Mouse (Mus musculus) layer of hippocampus, adult 9-11 months (tissue): ENCODE data around the gene Nol12.
A peak's percentile ranks its signal among the peaks of the same experiment; 100 is the strongest.

Experiments
- DNase-seq: peaks from one replicate; pipeline ENCODE4 v3.0.0; 2022

Nol12 gene

DNA sequence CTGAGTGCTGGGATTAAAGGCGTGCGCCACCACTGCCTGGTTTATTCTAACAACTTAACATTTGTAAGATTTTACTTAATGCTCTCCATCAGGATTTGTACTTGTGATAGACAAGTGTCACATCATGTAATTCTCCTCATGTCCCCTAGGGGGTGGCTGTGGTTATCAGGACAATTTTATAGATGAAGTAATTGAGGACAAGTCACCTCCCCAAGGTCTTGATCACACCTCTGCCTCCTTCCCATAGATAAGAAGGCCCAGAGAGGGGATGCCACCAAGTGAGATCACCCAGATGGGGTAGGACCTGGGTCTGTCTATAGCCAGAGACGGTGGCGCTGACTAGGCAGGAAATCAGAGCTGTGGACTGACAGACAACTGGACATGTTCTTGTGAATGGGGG lies 21.6 kb downstream of the Nol12 start:
- no peak for DNase-seq

DNA sequence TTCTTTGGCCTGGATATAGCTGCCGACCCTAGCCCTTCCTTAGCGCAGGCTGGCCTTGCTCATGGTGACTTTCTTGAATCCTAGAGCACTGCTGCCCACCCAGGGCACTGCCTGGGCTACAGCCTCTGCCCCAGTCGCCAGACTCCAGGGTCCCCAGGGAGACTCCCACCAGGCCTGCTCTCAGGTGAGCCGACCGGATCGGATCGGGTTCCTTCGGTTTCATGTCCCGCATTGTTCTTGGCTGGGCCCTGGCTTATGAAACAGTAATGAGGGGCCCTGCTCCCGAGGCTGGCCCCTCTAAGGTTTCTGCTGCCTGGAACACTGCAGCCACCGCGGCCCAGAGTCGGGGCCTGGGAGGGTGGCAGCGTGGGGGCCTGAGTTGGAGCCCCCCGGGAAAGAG lies 22.3 kb downstream of the Nol12 start:
- DNase-seq, result no peak

DNA sequence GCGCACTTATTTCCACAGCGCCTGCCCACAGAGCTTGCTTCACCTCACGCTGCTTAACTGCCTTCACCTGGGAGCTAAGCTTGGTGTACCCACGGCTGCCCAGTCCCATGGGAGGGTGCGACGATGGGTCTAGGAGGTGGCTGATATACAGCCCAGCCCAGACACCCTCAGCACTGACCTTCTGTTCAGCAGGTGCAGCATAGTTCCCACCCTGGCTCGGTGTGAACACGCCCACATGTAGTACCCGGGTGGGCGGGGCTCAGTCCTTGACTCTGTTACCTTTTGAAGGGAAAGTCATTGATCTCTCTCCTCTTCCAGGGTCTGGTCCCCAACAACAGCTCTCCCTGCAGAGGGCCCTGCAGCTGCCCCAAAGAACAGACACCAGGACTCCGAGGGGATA lies 24.8 kb downstream of the Nol12 start:
- DNase-seq, result no peak

DNA sequence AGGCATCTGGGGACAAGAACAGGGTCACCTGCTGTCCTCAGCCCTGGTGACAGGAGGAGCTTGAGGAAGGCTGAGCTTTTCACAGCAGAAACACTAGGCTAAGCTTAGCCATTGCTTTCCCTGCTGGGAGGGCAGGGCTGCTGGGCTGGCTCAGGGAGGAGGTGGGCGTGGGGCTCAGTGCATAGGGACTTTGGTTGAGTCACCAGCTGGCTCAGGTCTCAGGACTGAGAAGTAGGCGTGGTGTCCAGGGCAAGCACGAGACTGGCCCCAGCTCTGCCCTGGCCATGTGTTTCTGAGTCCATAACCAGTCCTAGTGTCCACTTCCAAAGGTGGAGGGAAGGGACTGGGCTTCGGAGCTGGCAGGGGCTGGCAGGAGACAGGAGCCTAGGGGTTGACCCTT lies 25.4 kb downstream of the Nol12 start:
- DNase-seq, result no peak

DNA sequence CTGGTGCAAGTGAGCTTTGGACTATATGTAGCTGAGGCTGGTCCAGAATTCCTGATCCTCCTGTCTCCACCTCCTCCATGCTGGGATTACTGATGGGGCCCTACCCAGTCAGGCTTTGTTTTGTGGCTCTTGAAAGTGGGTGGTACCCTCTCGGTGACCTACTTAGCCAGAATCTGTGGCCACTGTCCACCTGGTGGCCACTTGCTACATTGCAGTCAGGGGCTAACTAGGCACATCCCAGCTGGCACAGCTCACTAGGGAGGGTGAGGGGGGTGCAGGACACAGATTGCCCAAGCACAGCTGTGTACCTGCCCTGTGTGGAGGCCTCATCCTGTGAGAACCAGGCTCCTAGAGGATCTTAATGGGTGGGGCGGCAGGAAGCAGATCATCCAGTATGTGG lies 28.2 kb downstream of the Nol12 start:
- DNase-seq, result no peak

DNA sequence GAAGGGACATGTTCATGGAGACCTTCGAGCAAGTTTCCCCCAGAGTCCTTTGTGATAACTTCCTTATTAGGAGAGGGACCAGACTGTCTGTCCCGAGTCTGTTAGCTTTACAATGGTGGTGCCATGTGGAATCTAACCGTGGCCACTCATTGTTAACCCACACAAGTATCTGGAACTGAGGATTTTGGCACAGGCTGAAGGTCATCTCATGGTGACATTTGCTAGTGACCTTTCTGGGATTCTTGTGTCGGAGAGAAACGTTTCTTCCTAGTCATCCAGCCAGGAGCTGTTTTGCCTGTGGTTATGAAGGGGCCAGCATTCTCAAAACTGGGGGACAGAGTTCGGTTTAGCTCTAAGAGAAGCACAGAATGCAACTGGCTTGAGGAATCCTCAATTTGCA lies 36.9 kb downstream of the Nol12 start:
- DNase-seq, result no peak

DNA sequence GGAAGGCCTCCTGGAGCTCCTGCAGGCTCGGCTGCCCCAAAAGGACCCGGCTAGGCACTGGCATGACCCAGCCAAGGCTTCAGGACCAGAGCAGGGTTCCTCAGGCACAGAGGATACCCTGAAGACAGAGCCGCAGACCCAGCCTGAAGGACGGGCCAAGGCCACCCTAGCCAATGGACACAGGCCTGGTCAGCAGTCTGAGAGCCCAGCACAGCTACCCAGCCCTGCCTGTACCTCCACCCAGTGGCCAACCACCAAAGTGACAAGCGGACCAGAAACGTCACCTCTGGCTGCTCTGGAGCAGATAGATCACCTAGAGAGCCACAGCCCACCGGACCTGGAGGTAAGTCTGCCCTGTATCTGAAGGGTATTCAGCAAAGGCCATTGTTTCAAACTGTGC lies 39.2 kb downstream of the Nol12 start:
- DNase-seq, result no peak

DNA sequence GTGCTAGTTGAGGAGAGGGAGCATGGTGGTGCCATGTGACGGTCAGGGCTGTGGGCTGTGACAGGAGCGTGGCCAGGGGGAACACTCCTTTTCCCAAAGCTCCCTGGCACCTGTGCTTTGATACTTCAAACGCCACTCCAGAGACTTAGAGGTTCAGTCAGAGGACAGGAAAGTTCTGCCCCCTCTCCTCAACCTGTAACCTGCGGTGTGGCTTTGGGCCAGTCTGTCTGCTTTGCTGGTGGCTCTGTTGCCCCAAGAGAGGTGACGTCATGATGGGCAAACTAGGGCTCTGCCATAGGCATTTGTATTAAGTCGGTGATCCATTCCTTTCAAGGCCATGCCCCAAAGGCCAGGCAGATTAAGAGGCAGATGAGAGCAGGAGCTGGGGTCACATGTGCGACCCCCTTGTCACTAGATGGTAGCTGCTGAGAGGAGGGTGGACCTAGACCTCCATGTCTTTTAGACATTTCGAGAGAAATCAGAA lies 43.0 kb downstream of the Nol12 start:
- DNase-seq, result no peak

DNA sequence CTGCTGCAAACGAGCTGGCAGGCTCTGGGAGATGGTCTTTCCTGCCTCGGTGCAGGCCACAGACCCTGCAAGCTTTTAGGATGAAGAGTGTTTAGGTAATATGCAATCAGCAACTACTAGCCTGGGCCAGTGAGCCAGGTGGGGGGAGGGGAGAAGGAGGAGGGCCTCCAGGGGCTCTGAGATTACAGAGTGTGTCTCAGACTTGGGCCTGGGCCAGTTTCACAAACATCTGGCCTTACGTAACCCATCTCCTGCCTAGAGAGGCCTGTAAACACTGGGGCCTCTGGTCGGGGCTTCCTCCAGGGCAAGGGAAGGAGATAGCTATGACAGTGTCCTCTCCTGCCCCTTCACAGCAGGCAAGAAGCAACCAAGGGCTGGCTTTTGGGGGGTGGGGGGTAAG lies 44.1 kb downstream of the Nol12 start:
- no peak for DNase-seq

DNA sequence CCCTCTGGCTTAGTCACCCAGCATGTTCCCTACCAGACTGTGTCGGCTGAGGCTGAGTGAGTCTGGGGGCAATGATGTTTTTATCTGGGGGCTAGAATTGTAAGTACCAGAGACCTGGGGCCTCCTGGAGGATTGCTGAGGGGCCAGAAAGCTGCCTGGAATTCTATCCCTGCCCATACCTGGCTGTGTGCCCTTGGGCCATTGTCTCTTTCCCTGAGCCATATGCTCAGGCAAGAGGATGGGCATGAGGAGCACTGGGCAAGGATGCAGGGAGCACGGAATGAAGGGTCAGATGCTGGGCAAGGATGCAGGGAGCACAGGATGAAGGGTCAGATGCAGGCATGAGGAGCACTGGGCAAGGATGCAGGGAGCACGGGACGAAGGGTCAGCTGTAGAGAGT lies 45.4 kb downstream of the Nol12 start:
- no peak for DNase-seq

DNA sequence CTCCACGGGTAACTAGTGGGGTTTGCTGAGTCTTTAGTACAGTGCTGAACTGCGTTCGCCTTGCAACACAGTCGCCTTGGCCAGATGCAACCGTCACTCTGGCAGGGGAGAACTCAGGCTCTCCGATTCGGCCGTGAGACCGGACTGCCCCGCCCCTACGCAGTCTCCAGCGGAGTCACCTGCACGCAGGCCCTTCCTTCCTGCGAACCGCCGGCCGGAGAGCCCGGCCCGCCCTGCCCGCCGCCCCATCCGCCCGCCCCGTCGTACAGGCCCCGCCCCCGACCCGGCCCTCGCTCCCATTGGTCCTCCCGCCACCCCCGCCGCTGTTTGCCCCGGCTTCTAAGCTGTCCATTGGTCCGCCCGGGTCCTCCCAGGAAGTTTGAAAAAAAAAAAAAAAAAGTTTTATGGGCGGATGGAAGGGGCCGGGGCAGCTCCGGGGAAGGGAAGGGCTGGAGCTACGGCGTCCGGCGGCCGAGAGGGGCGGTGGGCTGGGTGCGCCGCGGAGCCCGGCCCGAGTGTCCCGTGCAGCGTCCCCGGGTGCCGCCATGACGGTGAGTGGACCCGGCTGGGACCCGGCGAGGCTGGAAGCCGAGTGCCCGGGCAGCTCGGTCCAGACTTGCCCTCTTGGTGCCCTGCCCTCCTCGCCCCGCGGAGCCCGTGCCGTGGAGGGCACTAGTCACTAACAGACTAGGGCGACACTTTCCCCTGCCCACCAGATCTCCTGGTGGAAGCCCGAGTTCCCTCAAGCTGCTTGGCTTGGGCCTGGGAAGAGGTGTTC lies 48.1 kb downstream of the Nol12 start:
- peak; percentile 71 for DNase-seq

DNA sequence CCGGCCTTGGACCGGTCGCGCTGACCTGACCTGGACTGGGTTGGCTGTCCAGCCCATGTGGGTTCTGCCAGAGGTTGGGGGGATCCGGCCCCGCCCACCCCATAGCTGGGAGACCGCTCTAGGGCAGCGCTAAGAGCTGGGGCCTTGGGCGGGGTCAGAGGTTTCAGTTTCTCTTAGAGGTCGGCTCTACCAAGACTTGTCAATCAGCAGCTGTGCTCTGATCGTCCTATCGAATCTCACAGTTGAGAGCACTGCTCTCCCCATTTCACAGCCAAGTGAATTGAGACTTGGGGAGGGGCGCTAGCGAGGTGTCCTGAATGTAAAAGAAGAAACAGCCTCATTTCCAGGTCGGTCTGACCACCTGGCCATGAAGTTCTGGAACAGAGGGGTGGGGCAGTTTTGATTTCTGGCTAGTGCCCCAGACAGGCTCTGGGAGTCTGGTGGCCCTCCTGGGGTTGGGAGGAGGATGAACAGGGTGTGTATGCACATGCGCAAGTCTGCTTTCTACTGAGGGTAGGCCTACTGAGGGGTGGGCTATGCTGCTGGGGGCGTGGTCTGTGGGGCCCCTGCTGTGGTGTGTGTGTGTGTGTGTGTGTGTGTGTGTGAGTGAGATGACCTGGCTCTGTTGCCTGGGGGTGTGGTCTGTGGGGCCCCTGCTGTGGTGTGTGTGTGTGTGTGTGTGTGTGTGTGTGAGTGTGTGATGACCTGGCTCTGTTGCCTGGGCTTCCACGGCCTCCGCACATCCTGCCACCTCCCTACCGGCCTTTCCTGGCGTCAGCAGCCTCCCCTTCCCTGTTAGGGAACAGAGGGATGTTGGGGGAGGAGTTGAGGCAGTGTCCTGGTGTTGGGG lies 48.9 kb downstream of the Nol12 start:
- DNase-seq, result no peak

DNA sequence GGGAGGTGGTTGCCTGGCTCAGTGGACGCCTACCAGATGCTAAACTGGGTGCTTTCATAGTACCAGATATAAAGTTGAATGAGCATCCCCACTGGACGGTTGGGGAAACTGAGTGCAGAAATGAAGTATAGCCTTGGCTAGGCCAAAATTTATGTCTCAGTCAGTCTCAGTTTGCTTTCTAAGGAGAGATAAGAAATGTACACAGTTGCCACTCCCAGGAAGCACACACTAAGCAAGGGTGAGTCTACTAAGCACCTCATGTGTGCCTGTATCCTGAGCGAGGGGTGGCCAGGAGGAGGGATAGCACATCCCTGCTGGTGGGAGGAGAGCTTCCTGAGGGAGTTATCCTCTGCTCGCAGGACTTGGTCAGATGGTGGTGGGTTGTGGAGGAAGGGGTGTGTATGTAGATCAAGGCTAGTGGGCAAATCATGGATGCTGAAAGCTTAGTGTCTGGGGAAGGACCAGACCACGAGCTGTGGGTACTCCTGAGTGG lies 49.6 kb downstream of the Nol12 start:
- DNase-seq, result no peak

DNA sequence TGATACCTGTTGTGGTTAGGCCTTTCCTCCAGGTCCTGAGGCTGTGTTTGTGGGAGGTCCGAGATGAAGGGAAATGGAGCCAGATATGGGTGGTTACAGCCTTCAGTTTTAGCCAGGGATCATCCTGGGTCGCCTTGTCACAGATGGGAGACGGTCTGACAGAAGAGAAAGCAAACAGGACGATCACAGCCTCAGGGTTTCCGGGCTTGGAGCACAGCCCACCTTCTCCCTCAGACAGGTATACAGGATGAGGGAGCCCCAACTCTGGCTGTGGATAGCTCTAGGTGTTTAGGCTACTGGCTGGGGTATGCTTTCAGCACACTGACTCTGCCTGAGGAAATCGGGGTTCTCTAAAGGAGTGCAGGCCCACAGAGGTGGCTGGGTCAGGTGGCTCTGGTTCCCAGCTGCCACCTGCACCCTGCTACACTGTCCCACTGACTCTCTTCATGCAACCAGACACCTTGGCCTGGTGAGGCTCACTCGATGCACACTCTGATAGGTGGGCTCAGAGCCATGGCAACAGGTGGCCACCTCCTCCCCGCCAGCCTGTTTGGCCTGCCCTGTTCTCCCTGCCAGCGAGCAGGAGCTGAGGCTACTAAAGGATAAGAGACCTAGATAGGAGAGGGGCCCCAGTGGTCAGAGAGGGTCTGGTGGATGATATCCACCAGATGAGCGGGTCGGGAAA lies 51.9 kb downstream of the Nol12 start:
- no peak for DNase-seq

DNA sequence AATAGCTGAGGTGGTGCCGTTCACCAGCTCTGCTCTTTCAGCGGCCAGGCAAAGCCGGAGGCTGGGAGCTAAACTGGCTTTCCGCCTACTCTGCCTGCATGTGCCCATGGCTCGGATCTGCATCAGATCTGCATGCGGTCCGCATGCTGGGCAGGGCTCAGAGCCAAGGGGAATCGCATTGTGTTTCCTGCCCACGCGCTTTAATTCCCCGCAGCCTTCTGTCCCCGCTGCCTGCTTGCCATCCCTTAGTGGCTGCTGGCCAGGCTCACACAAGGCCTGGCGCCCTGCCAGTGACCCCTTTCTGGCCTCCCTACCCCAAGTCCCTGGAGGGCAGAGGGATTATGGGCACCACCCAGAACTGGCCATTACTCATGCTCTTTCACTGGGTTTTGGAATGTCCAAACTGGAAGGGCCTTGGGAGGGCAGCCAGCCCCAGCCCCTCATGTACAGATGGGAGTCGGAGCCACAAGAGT lies 53.8 kb downstream of the Nol12 start:
- peak; percentile 93 for DNase-seq

DNA sequence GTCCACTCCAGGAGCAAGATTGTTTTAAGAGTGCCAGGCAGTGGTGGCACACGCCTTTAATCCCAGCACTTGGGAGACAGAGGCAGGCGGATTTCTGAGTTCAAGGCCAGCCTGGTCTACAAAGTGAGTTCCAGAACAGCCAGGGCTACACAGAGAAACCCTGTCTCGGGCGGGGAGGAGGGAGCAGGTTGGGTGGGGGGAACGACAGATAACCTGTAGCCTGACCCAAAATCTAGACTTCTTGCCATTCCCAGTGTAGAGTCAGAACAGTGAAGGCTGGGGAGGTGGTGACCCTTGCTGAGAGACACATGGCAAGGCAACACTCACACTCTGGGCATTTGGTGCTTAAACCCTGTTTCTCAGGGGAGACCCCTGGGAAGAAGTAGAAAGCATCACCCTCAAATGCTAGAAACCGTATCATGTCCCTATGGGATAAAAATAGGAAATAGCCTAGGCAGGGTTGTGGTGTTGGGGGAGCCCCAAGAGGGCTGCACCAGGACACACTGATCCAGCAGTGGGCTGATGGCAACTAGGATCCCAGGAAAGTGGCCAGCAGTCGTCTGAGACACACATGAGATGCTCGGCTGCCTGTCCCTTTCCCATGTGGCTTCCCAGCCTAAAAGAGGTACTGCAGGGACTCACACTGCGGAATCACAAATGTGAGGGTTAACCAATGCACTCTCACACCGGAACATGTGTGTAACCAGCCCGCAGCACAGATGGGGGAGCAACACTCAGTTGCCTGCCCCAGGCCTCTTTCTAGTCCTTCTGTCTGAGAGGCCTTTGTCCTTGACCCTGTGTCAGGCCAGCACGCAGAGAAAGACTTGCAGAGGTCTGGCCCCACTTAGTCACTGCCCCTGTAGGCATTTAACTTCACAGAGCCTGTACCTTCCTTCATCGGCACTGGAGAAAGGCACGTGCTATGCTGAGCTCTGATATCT lies 54.7 kb downstream of the Nol12 start:
- no peak for DNase-seq

DNA sequence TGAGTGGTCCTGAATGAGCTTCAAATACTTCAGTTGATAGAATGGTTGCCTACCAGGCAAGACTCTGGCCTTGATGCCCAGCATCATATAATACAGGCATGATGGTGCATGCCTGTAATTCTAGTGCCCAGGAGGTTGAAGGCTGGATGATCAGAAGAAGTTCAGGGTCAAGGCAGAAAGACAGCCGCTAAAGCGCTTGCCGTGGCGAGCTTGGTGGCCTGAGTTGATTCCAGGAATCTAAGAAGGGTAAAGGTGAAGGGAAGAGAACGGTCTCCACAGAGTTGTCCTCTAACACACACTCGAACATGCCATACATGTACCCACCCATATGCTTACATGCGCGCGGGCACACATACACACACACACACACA lies 55.3 kb downstream of the Nol12 start:
- DNase-seq, result no peak

DNA sequence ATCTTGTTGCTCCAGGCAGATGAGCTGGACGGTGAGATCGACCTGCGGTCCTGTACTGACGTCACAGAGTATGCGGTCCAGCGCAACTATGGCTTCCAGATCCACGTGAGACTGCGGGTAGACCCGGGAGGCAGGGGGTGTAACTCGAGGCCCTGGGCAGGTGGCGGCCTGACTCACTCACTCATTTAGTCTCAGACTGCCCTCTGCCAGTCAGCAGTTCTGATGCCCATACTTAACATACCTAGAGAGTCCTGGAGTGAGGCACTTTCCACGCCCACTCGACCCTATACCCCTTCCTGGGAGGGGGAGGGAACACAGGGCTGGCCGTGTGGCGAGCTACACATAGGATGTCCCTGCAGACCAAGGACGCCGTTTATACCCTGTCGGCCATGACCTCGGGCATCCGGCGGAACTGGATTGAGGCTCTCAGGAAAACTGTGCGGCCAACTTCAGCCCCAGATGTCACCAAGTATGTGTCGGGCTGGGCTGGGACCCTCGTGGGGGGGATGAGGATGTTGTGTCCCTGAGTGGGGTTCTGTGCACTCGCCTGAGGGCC lies 56.3 kb downstream of the Nol12 start:
- no peak for DNase-seq

DNA sequence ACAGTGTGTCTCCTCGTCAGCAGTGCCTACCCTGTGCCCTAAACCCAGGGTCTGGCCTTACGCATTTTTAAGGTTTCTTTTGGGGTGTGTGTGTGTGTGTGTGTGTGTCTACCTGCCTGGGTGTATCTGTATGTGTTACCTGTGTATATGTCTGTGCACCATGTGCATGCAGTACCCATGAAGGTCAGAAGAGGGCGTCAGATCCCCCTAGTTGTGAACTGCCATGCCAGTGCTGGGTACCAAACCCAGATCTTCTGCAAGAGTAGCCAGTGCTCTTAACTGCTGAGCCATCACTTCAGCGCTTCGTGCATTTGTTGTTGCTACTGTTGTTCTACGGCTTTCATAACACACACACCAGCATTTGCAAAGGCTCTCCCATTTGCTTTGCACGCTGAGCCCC lies 57.5 kb downstream of the Nol12 start:
- no peak for DNase-seq

DNA sequence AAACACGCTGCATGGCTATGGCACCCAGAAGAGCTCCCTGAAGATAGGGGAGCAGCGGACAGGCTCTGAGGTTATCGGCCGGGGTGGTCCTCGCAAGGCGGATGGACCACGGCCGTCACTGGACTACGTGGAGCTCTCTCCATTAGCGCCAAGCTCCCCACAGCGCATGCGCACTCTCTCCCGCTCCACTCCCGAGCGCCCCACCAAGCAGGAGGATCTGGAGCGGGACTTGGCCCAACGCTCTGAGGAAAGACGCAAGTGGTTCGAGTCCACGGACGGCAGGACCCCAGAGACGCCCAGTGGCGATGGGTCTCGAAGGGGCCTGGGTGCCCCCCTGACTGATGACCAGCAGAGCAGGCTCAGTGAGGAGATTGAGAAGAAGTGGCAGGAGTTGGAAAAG lies 58.2 kb downstream of the Nol12 start:
- DNase-seq, result no peak
